Mouse (Mus musculus): Measurements from ENCODE around the gene Prmt8. TPM values are rescaled to one million over a fixed set of nuclear protein-coding genes. Genes with fewer than 3 reads are reported as not detected.

The Prmt8 gene
- total RNA-seq, 2 experiments from 2014 or later: 87.4 to 98.2 TPM

- intact Hi-C loops (cut with DNase I): no loop called here
- Histone ChIP-seq H3K4me3 (no peak overlapping the region), H3K27ac (no peak overlapping the region)
- peak in 1 of 2 experiments; percentile 39 for DNase-seq (ENCODE audit: extremely low spot score in 1 of 2, low spot score in 2 of 2)
- TF ChIP-seq CTCF (IDR thresholded peaks at IDR 0.05): no peak
These were observed 112.1 kb downstream of the Prmt8 start for GRCm38 (mm10) chr6:127657152-127657551.

GRCm38 (mm10) chr6:127655988-127656387 is 113.3 kb downstream of the Prmt8 start:
- TF ChIP-seq CTCF (IDR thresholded peaks at IDR 0.05): no peak
- intact Hi-C loops (cut with DNase I): no loop called here
- Histone ChIP-seq H3K4me3 (no peak overlapping the region), H3K27ac (no peak overlapping the region)
- DNase-seq (ENCODE audit: extremely low spot score in 1 of 2, low spot score in 2 of 2): no peak

DNA sequence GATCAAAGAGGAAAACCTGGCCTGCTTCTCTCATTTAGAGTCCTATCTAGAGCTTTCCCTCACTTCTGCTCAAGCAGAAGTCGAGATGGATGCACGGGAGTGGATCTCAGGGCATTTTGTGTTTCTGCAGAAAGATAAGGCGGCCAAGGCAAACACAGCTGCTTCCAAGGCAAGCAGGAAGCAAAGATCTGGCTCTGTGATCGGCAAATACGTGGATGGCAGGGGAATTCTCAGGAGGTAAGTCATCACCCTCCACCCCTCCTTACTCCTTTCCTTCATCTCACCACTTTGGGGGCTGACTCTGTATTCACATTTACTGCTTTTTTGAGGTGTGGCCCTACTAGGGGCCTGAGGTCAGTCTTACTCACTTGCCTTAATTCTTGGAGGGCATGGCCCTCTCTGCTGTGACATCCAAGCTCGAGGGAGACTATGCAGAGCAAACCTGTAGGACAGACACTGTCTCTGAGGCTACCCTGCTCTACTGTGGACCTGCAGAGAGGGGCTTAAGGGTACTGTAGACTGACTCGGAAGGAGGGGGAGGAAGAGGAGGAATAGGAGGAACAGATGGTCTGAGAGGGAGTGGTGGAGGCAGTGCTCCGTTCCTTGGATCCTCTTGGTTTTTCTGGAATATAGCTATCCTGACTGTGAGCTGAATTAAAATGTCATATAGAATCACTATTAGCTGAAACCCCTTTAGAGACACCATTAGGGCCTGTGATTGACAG is 128.0 kb downstream of the Prmt8 start:
- TF ChIP-seq CTCF (IDR thresholded peaks at IDR 0.05): no peak
- DNase-seq (ENCODE audit: extremely low spot score in 1 of 2, low spot score in 2 of 2): no peak
- H3K4me3 ChIP-seq: no peak overlapping the region
- H3K27ac ChIP-seq: no peak overlapping the region; the same call in 1 of the 2 replicates
- intact Hi-C loops (cut with DNase I): no loop called here

Small RNAs within 50 kb of the gene (microRNA-seq; reads per million reads assigned to microRNA genes)
- gene Mir7233: 0 reads per million in 2 experiments

Other genes with a start within 250 kb of the Prmt8 start
- gene Cracr2a, start 208.1 kb downstream of the Prmt8 start, total RNA-seq (2021): 1 to 10 TPM; 2.6 to 3.1 TPM
- 10 to 100 TPM in 1 of 2 experiments, 1 to 10 TPM in 1; 6.6 to 11.6 TPM for gene Tspan11, start 118.1 kb upstream of the Prmt8 start, total RNA-seq (2021)